17 mouse cellular contexts compared by ENCODE assay signal in the genomic region with DNA sequence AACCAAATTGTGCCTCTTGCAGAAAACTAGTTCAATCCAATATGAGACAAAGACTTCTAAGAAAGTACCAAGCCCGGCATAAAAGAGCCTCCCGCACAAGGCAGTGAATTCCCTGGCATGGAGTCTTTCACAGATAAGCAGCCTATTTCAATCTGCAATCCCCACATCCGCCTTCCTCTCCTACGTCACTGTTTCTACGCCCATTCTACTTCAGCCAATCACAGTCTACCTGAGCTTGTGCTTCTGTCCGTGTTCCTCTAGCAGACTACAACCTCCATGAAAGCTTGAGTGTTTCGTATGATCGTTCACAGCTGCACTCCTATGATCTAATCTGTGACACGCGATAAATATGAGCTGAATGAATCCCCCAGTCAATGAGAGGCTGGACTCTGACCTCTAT.
DNase-seq lines count a peak whose midpoint lies in the region; ATAC-seq and TF ChIP-seq lines count a peak whose summit lies in the region.
"Had no signal": no experiment of that assay in that cellular context is flagged by ENCODE, and none has a peak within 500 bp of the region (broad histone marks: within the 10 kb centered on the region; RNA-seq: fewer than 3 reads in every experiment).

No protein-coding gene starts in this region.

- H3K36me3 ChIP-seq in heart, postnatal 0 days (replicated peaks; ENCODE audit: control insufficient read depth, insufficient read depth, low read length), result no peaks in the 10 kb centered on the region
- no peaks in the 10 kb centered on the region for H3K36me3 ChIP-seq in lung, postnatal 0 days (ENCODE audit: insufficient read depth, low read length)
- H3K36me3 ChIP-seq: forebrain, embryonic 12.5 days had no signal

- ATAC-seq in frontal cortex, adult (ENCODE audit: low TSS enrichment), result peak; percentile 64; the same call in 1 of the 2 replicates
- ATAC-seq in heart, postnatal 0 days (ENCODE audit: insufficient read depth, low read depth), result peak; percentile 70
- peak; percentile 77 for ATAC-seq in lung, postnatal 0 days
- ATAC-seq: activated CD4-positive, CD25-positive, alpha-beta regulatory T cell, adult 4 months; CD4-positive, CD25-positive, alpha-beta regulatory T cell, adult 4 months had no signal

- DNase-seq in frontal cortex, postnatal 25 days (ENCODE audit: low spot score in 2 of 2), result no peak
- DNase-seq in MN1 (ENCODE audit: low spot score), result peak; percentile 10
- peak; percentile 37 for DNase-seq in heart, postnatal 0 days (ENCODE audit: low spot score)
- peak; percentile 63 for DNase-seq in lung, postnatal 0 days (ENCODE audit: low spot score)
- DNase-seq in cerebellum, adult 11 months, result no peak
- DNase-seq in kidney, adult 9 months, result no peak
- DNase-seq in cerebellum, adult 11-12 months, result no peak
- DNase-seq: adrenal gland, postnatal 14 days; cerebellum, adult 2 months; gastrocnemius, postnatal 25 days; kidney, adult 8-10 months; retina, postnatal 1 day had no signal

- TF ChIP-seq CTCF in heart, postnatal 0 days (IDR thresholded peaks at IDR 0.05; ENCODE audit: low read depth), result no peak
- no peak for TF ChIP-seq CTCF in lung, postnatal 0 days (IDR thresholded peaks at IDR 0.05)

- no peaks in the 10 kb centered on the region for H3K4me1 ChIP-seq in heart, postnatal 0 days (ENCODE audit: control insufficient read depth, insufficient read depth)
- no peaks in the 10 kb centered on the region for H3K4me1 ChIP-seq in lung, postnatal 0 days (ENCODE audit: insufficient read depth, low read depth, low read length)
- H3K4me1 ChIP-seq: forebrain, embryonic 12.5 days had no signal

- H3K4me2 ChIP-seq in heart, postnatal 0 days (ENCODE audit: low read depth, low read length), result peak overlapping the region; percentile 14
- no peak overlapping the region for H3K4me2 ChIP-seq in lung, postnatal 0 days (replicated peaks; ENCODE audit: low read depth, low read length)
- H3K4me2 ChIP-seq: forebrain, embryonic 12.5 days; liver, embryonic 11.5 days had no signal

- H3K9me3 ChIP-seq in heart, postnatal 0 days (replicated peaks; ENCODE audit: control insufficient read depth, low read length), result no peaks in the 10 kb centered on the region
- H3K9me3 ChIP-seq in lung, postnatal 0 days (ENCODE audit: low read length), result no peaks in the 10 kb centered on the region
- H3K9me3 ChIP-seq: forebrain, embryonic 12.5 days had no signal

- no peak for TF ChIP-seq EP300 in heart, postnatal 0 days (IDR thresholded peaks at IDR 0.05; ENCODE audit: low read depth)
- no peak for TF ChIP-seq EP300 in lung, postnatal 0 days (IDR thresholded peaks at IDR 0.05)

- H3K27me3 ChIP-seq in heart, postnatal 0 days (ENCODE audit: control insufficient read depth, insufficient read depth, low read length), result no peaks in the 10 kb centered on the region
- H3K27me3 ChIP-seq in lung, postnatal 0 days (replicated peaks; ENCODE audit: insufficient read depth, low read length), result no peaks in the 10 kb centered on the region
- H3K27me3 ChIP-seq: forebrain, embryonic 12.5 days had no signal

- H3K4me3 ChIP-seq in heart, postnatal 0 days (ENCODE audit: low read depth, low read length), result no peak overlapping the region
- no peak overlapping the region for H3K4me3 ChIP-seq in lung, postnatal 0 days (ENCODE audit: low read depth, low read length)
- H3K4me3 ChIP-seq: forebrain, embryonic 12.5 days had no signal

- H3K9ac ChIP-seq in heart, postnatal 0 days (replicated peaks; ENCODE audit: low read depth, low read length), result no peak overlapping the region
- no peak overlapping the region for H3K9ac ChIP-seq in lung, postnatal 0 days (replicated peaks; ENCODE audit: low read depth)
- H3K9ac ChIP-seq: forebrain, embryonic 12.5 days had no signal

- no peak overlapping the region for H3K27ac ChIP-seq in heart, postnatal 0 days (ENCODE audit: low read depth)
- no peak overlapping the region for H3K27ac ChIP-seq in lung, postnatal 0 days (ENCODE audit: low read length)
- H3K27ac ChIP-seq: forebrain, embryonic 12.5 days had no signal

- WGBS in heart, postnatal 0 days, result 51% methylated on average over 10 of the region's 10 CpGs
- WGBS in lung, postnatal 0 days, result 47% methylated on average over 10 of the region's 10 CpGs

Comparison
In these comparisons a context has a peak if more than half of its experiments do, and no peak if none do; other contexts are left out.
1. DNase-seq: peak in MN1 (single experiment), heart, postnatal 0 days (single experiment) and lung, postnatal 0 days (single experiment); none in frontal cortex, postnatal 25 days (0 of 2), cerebellum, adult 11 months (single experiment), kidney, adult 9 months (single experiment) and cerebellum, adult 11-12 months (single experiment).
2. Peak in every context shown above with its lines, with median percentiles within 50 percentile points of each other: ATAC-seq.